Mouse (Mus musculus): ENCODE measurements around the gene 4931409K22Rik.

GRCm38 (mm10) chr5:24605980-24606665 is 49.5 kb upstream of the 4931409K22Rik start:
- no peak for TF ChIP-seq CTCF (IDR thresholded peaks at IDR 0.05; ENCODE audit: control insufficient read depth, insufficient read depth, insufficient read length)
- TF ChIP-seq MAX (IDR thresholded peaks at IDR 0.05) = no peak
- no peak for TF ChIP-seq USF1 (IDR thresholded peaks at IDR 0.05; ENCODE audit: low read depth)
- TF ChIP-seq FOSL1 (IDR thresholded peaks at IDR 0.05; ENCODE audit: insufficient read depth, low read length, poor library complexity, severe bottlenecking) = no peak
